Mouse (Mus musculus) thymus, adult 2 months (tissue): ENCODE measurements around the gene Traf6. TPM values are rescaled to one million over a fixed set of nuclear protein-coding genes. Genes with fewer than 3 reads are reported as not detected.
"Not testable (repeated sequence)": the region's sequence is repeated elsewhere in the genome, so short reads cannot be mapped to it uniquely, and the experiment has no call there.

ENCODE experiments used
- DNase-seq: peaks from one replicate; pipeline ENCODE4 v3.0.0; 2021
- H3K27ac ChIP-seq: fragments of 200-500 bp; 2 replicates; pipeline ENCODE4 v1.5.1; 2012; ENCODE audit warnings: low read length, control low read depth; ENCODE audit not compliant: control insufficient read depth, insufficient read depth
- H3K27me3 ChIP-seq: fragments of 200-500 bp; 2 replicates; pipeline ENCODE4 v1.6.1; 2012; ENCODE audit warnings: mild to moderate bottlenecking, low read length, moderate library complexity, mixed read lengths; ENCODE audit not compliant: control insufficient read depth, insufficient read depth
- H3K36me3 ChIP-seq: fragments of 200-500 bp; 2 replicates; pipeline ENCODE4 v1.6.1; 2012; ENCODE audit warnings: mild to moderate bottlenecking, low read length, moderate library complexity; ENCODE audit not compliant: control insufficient read depth, insufficient read depth
- H3K4me1 ChIP-seq: fragments of 200-500 bp; replicated peaks from 2 replicates; pipeline ENCODE4 v1.6.1; 2012; ENCODE audit warnings: low read length; ENCODE audit not compliant: control insufficient read depth, insufficient read depth
- H3K4me3 ChIP-seq: fragments of 200-500 bp; 2 replicates; pipeline ENCODE4 v1.5.1; 2012; ENCODE audit warnings: mild to moderate bottlenecking, low read length, control low read depth, moderate library complexity; ENCODE audit not compliant: control insufficient read depth, insufficient read depth
- CTCF ChIP-seq: fragments of 200-500 bp; IDR thresholded peaks from 2 replicates; pipeline ENCODE4 v1.5.1; 2012; ENCODE audit warnings: mild to moderate bottlenecking, control low read depth, low read length, moderate library complexity, borderline replicate concordance; ENCODE audit not compliant: control insufficient read depth, poor library complexity, insufficient read depth; ENCODE audit errors: extremely low read depth
- POLR2A ChIP-seq: fragments of 200-500 bp; IDR thresholded peaks from 2 replicates; pipeline ENCODE4 v1.6.1; 2012; ENCODE audit warnings: mild to moderate bottlenecking, low read length, control low read depth, moderate library complexity; ENCODE audit not compliant: control insufficient read depth, poor library complexity, insufficient read depth; ENCODE audit errors: extremely low read depth
- WGBS: fragments of 180-500 bp; shearing (Covaris S2); methylation state at CpG from one replicate; pipeline ENCODE4 v1.1.7; 2018; 5-methylcytosine and 5-hydroxymethylcytosine counted together
- polyA plus RNA-seq: library from polyadenylated mRNA; depleted of rRNA; stranded (reverse); fragments of >200 nt; gene quantifications from 2 replicates; pipeline ENCODE4 v1.2.3, GENCODE M21; 2012; rRNA removed

Gene Traf6
- polyA plus RNA-seq, 1 experiment: 31.9 TPM

GRCm38 (mm10) chr2:101742072-101742860 is 64.0 kb downstream of the Traf6 start:
- WGBS: 90% methylated on average over 7 of the region's 7 CpGs
- H3K4me3 ChIP-seq: no peak overlapping the region
- no peaks in the 10 kb centered on the region for H3K36me3 ChIP-seq

GRCm38 (mm10) chr2:101745656-101746055 is 67.4 kb downstream of the Traf6 start:
- not testable (repeated sequence) for H3K4me3 ChIP-seq, H3K27ac ChIP-seq, DNase-seq, H3K36me3 ChIP-seq, H3K4me1 ChIP-seq, H3K27me3 ChIP-seq
- 100% methylated on average over 2 of the region's 2 CpGs for whole genome bisulfite sequencing

More at GRCm38 (mm10) chr2:101742072-101742860, 64.0 kb downstream of the Traf6 start:
- no peak for DNase-seq
- Histone ChIP-seq H3K4me1 (no peaks in the 10 kb centered on the region), H3K27ac (no peak overlapping the region), H3K27me3 (no peaks in the 10 kb centered on the region)
- TF ChIP-seq CTCF (no peak), POLR2A (no peak)

DNA sequence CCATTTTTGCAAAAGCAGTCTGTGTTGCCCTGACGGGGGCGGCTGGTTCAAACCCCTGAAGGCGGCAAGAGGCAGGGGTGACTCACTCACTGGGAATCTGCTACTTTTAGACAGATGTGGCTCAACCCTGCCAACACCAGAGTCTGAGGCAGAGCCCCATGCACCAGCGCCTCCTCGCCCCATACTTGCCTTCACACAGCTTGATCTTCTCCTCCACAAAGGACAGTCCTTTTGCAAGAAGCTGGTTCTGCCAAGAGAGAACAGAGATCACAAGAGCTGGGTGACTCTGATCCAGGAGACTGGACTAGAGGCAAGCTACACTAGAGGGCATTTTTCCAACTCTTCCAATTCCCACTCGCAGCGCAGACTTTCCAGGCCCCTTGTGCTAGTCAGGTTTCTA is 68.3 kb downstream of the Traf6 start:
- no peak for DNase-seq
- Histone ChIP-seq H3K4me3 (no peak overlapping the region), H3K27me3 (no peaks in the 10 kb centered on the region), H3K4me1 (no peaks in the 10 kb centered on the region), H3K27ac (no peak overlapping the region), H3K36me3 (no peaks in the 10 kb centered on the region)
- 97% methylated on average over 7 of the region's 7 CpGs for WGBS
- TF ChIP-seq CTCF (no peak), POLR2A (no peak)

Other genes starting within 250 kb of the Traf6 start
- gene Rag2, start 53.7 kb upstream of the Traf6 start, polyA plus RNA-seq: 41.8 and 55.7 TPM in 2 replicates
- gene Rag1, start 28.9 kb upstream of the Traf6 start, polyA plus RNA-seq: 330 and 350 TPM in 2 replicates
- gene B230118H07Rik, start 28.9 kb upstream of the Traf6 start, polyA plus RNA-seq: 2.8 and 3.4 TPM in 2 replicates
- 9.2 and 10.7 TPM in 2 replicates for gene Prr5l, start 204.6 kb downstream of the Traf6 start, polyA plus RNA-seq
- 50.4 and 53.2 TPM in 2 replicates for gene Commd9, start 207.8 kb downstream of the Traf6 start, polyA plus RNA-seq